Mouse (Mus musculus) midbrain, embryonic 10.5 days (tissue): ENCODE data around the gene Myof. TPM values are rescaled to one million over a fixed set of nuclear protein-coding genes. Genes with fewer than 3 reads are reported as not detected.

ENCODE experiments used
- DNase-seq: peaks from one replicate; pipeline ENCODE4 v3.0.0-alpha.2; 2017; ENCODE audit warnings: low spot score
- H3K27ac ChIP-seq: fragments of 300-500 bp; sonication (generic); replicated peaks from 2 replicates; pipeline ENCODE4 v1.5.1; 2016; ENCODE audit warnings: mild to moderate bottlenecking
- H3K27me3 ChIP-seq: fragments of 300-500 bp; sonication (generic); 2 replicates; pipeline ENCODE4 v1.6.1; 2016; ENCODE audit warnings: low read depth, mild to moderate bottlenecking; ENCODE audit not compliant: poor library complexity, severe bottlenecking
- H3K36me3 ChIP-seq: fragments of 300-500 bp; sonication (generic); 2 replicates; pipeline ENCODE4 v1.6.1; 2016; ENCODE audit warnings: mild to moderate bottlenecking, moderate library complexity
- H3K4me1 ChIP-seq: fragments of 300-500 bp; sonication (generic); 2 replicates; pipeline ENCODE4 v1.6.1; 2016
- H3K4me3 ChIP-seq: fragments of 300-500 bp; sonication (generic); 2 replicates; pipeline ENCODE4 v1.5.1; 2016; ENCODE audit warnings: mild to moderate bottlenecking, moderate library complexity
- H3K9me3 ChIP-seq: fragments of 300-500 bp; sonication (generic); replicated peaks from 2 replicates; pipeline ENCODE4 v1.6.1; 2016; ENCODE audit warnings: mild to moderate bottlenecking
- WGBS: fragments of 180-500 bp; shearing (Covaris S2); methylation state at CpG from one replicate; pipeline ENCODE4 v1.1.7; 2016; 5-methylcytosine and 5-hydroxymethylcytosine counted together
- polyA plus RNA-seq: library from polyadenylated mRNA; unstranded; fragments of >200 nt; fragmentation: Nextera tagmentation; extraction: Ambion mirVana; gene quantifications from 2 replicates; pipeline ENCODE4 v1.2.1, GENCODE M21; 2016

Gene Myof
- polyA plus RNA-seq, 1 experiment from 2014 or later, result 1.5 TPM

GRCm38 (mm10) chr19:37954772-37955171 is 88.6 kb downstream of the Myof start:
- Histone ChIP-seq H3K4me1 (peaks cover 2% of the 10 kb centered on the region), H3K9me3 (no peaks in the 10 kb centered on the region), H3K4me3 (no peak overlapping the region), H3K27me3 (no peaks in the 10 kb centered on the region), H3K27ac (no peak overlapping the region), H3K36me3 (no peaks in the 10 kb centered on the region)
- DNase-seq, result no peak
- 79% methylated on average over 5 of the region's 5 CpGs for WGBS

DNA sequence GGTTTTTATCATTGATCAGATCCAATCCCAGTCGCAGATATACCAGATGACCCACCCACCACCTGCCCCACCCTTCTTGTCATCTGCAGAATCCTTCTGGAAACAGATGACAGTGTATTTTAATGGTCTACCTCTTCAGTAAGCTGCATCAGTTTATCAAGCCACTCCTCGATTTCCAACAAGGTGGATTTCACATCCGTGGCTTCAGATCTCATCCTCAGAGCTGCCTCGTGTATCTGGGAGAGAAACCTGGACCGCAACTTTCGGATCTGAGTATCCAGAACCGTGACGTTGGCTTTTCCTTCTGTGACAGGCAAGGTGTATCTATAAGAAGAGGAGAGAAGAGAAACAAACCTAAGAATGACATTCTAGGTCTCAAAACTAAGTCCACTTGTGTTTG is 89.1 kb downstream of the Myof start:
- Histone ChIP-seq H3K4me3 (no peak overlapping the region), H3K9me3 (no peaks in the 10 kb centered on the region), H3K4me1 (peaks cover 2% of the 10 kb centered on the region), H3K27ac (no peak overlapping the region), H3K36me3 (no peaks in the 10 kb centered on the region), H3K27me3 (no peaks in the 10 kb centered on the region)
- no peak for DNase-seq
- 84% methylated on average over 8 of the region's 8 CpGs for WGBS

- Histone ChIP-seq H3K4me3 (no peak overlapping the region), H3K27ac (no peak overlapping the region), H3K36me3 (no peaks in the 10 kb centered on the region), H3K4me1 (no peaks in the 10 kb centered on the region), H3K9me3 (no peaks in the 10 kb centered on the region), H3K27me3 (no peaks in the 10 kb centered on the region)
- no peak for DNase-seq
- WGBS, result 33% methylated on average over 4 of the region's 4 CpGs
Measured at GRCm38 (mm10) chr19:37946696-37947095, 96.7 kb downstream of the Myof start.

- H3K9me3 ChIP-seq, result no peaks in the 10 kb centered on the region
- H3K36me3 ChIP-seq, result no peaks in the 10 kb centered on the region
- H3K27ac ChIP-seq, result no peak overlapping the region
- no peaks in the 10 kb centered on the region for H3K27me3 ChIP-seq
- WGBS, result 88% methylated on average over 8 of the region's 8 CpGs
- no peaks in the 10 kb centered on the region for H3K4me1 ChIP-seq
- DNase-seq, result no peak
- no peak overlapping the region for H3K4me3 ChIP-seq
Measured at GRCm38 (mm10) chr19:37946053-37946452, 97.3 kb downstream of the Myof start.

GRCm38 (mm10) chr19:37939203-37939602 is 104.2 kb downstream of the Myof start:
- no peaks in the 10 kb centered on the region for H3K9me3 ChIP-seq
- H3K4me3 ChIP-seq, result no peak overlapping the region
- H3K36me3 ChIP-seq, result no peaks in the 10 kb centered on the region
- 90% methylated on average over 10 of the region's 10 CpGs for WGBS
- no peaks in the 10 kb centered on the region for H3K27me3 ChIP-seq
- H3K4me1 ChIP-seq, result no peaks in the 10 kb centered on the region
- no peak overlapping the region for H3K27ac ChIP-seq
- no peak for DNase-seq

- H3K27me3 ChIP-seq, result no peaks in the 10 kb centered on the region
- H3K27ac ChIP-seq, result no peak overlapping the region
- H3K4me1 ChIP-seq, result no peaks in the 10 kb centered on the region
- H3K36me3 ChIP-seq, result no peaks in the 10 kb centered on the region
- DNase-seq, result no peak
- H3K4me3 ChIP-seq, result no peak overlapping the region
- H3K9me3 ChIP-seq, result no peaks in the 10 kb centered on the region
Measured at GRCm38 (mm10) chr19:37937092-37937491, 106.3 kb downstream of the Myof start.

DNA sequence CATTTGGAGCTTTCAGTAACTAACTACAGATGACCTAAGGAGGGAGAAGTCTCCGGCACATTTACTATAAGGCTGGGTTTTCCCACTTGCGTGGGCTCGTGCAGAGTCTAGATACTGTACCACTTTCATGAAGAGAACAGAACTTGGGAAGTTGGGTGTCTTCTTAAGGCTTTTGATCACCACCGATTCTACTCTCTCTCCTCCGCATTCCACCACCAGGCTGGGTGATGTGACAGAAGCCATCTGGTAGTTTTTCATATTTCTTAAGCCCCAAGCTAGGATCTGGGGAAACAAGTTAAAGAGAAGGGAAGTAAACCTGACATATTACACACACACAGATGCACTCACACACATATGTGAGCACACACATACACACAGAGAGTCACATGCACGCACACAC is 108.7 kb downstream of the Myof start:
- 93% methylated on average over 6 of the region's 6 CpGs for WGBS
- H3K27ac ChIP-seq, result no peak overlapping the region
- H3K4me1 ChIP-seq, result no peaks in the 10 kb centered on the region
- H3K4me3 ChIP-seq, result no peak overlapping the region
- H3K36me3 ChIP-seq, result no peaks in the 10 kb centered on the region
- no peaks in the 10 kb centered on the region for H3K9me3 ChIP-seq
- no peaks in the 10 kb centered on the region for H3K27me3 ChIP-seq
- no peak for DNase-seq

DNA sequence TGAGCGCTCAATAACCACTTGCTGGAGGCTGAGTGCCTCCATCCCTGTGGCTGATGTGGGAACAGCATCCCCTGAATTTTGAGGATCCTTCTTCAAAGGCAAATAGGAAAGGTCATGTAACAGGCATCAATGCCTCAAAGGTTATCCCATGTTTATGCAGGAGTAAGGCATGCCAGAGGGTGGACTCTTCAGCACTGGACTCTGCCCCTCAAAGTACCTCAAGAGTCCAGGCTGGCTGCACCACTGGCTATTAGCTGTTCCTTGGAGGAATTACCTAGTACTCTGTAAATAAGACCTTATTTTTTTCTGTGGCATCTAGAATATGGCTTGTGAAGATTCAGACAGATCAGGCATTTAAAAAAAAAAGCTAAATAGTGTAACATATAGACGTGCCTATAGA is 111.2 kb downstream of the Myof start:
- WGBS, result 90% methylated on average over 2 of the region's 2 CpGs
- no peak for DNase-seq
- Histone ChIP-seq H3K27ac (no peak overlapping the region), H3K9me3 (no peaks in the 10 kb centered on the region), H3K4me1 (no peaks in the 10 kb centered on the region), H3K27me3 (no peaks in the 10 kb centered on the region), H3K4me3 (no peak overlapping the region), H3K36me3 (no peaks in the 10 kb centered on the region)

DNA sequence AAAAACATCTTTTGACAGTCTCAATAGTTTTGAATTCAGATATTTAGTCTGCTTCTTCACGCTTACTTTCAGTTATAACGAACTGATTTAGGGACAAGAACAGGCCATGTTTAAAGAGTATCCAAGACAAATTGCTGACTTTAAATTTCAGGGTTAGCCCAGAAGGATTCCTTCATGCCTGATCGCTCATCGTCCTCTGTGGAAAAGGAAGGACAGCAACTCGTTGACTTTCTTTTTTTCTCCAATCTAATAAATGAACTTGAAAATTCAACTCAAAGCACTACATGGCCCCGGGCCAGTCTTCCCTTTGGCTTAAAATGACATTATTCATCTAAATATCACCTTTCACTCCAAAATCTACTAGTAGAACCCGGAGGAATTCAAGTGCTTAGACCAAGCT is 115.5 kb downstream of the Myof start:
- Histone ChIP-seq H3K27ac (no peak overlapping the region), H3K4me3 (no peak overlapping the region), H3K27me3 (no peaks in the 10 kb centered on the region), H3K4me1 (no peaks in the 10 kb centered on the region), H3K36me3 (no peaks in the 10 kb centered on the region), H3K9me3 (no peaks in the 10 kb centered on the region)
- 89% methylated on average over 7 of the region's 7 CpGs for WGBS
- no peak for DNase-seq

GRCm38 (mm10) chr19:37925323-37925722 is 118.1 kb downstream of the Myof start:
- 91% methylated on average over 3 of the region's 3 CpGs for WGBS
- H3K36me3 ChIP-seq, result no peaks in the 10 kb centered on the region
- no peak for DNase-seq

DNA sequence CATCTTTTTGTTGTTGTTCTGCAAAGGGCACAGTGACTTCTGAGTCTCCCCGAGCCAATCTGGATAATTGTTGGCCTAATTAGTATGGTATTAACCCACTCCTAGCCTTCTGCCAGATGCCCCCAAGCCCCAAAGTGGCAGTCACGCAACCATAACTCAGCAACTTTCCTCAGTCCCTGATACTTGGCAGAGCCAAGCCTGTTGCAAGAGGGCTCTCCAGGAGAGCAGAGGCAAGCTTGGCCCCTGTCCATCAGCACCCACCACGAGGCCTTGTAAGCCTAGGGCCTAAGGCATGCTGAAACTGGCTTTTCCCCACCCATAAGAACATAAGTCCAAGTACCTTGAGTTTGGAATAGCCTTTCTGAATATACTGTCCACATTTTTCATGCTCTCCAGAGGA is 119.1 kb downstream of the Myof start:
- DNase-seq, result no peak
- Histone ChIP-seq H3K27ac (no peak overlapping the region), H3K36me3 (no peaks in the 10 kb centered on the region), H3K4me1 (peaks cover 6% of the 10 kb centered on the region; the same call in 1 of the 2 replicates), H3K4me3 (no peak overlapping the region), H3K9me3 (no peaks in the 10 kb centered on the region), H3K27me3 (no peaks in the 10 kb centered on the region; the same call in 1 of the 2 replicates)
- 71% methylated on average over 3 of the region's 3 CpGs for WGBS

More at GRCm38 (mm10) chr19:37925323-37925722, 118.1 kb downstream of the Myof start:
- peaks cover 6% of the 10 kb centered on the region; the same call in 1 of the 2 replicates for H3K4me1 ChIP-seq
- no peaks in the 10 kb centered on the region for H3K9me3 ChIP-seq
- H3K4me3 ChIP-seq, result no peak overlapping the region
- H3K27ac ChIP-seq, result no peak overlapping the region
- H3K27me3 ChIP-seq, result no peaks in the 10 kb centered on the region; the same call in 1 of the 2 replicates

- peaks cover 6% of the 10 kb centered on the region; the same call in 1 of the 2 replicates for H3K4me1 ChIP-seq
- no peaks in the 10 kb centered on the region for H3K9me3 ChIP-seq
- DNase-seq, result no peak
- no peak overlapping the region for H3K27ac ChIP-seq
- WGBS, result 56% methylated on average over 5 of the region's 5 CpGs
- no peaks in the 10 kb centered on the region for H3K36me3 ChIP-seq
- H3K4me3 ChIP-seq, result no peak overlapping the region
- H3K27me3 ChIP-seq, result no peaks in the 10 kb centered on the region; the same call in none of the 2 replicates
Measured at GRCm38 (mm10) chr19:37921098-37921497, 122.3 kb downstream of the Myof start.

GRCm38 (mm10) chr19:37918515-37918932 is 124.9 kb downstream of the Myof start:
- Histone ChIP-seq H3K27ac (no peak overlapping the region), H3K36me3 (no peaks in the 10 kb centered on the region), H3K9me3 (no peaks in the 10 kb centered on the region), H3K27me3 (no peaks in the 10 kb centered on the region; the same call in none of the 2 replicates), H3K4me1 (peaks cover 6% of the 10 kb centered on the region; the same call in 1 of the 2 replicates), H3K4me3 (no peak overlapping the region)
- 59% methylated on average over 12 of the region's 12 CpGs for WGBS
- no peak for DNase-seq

- no peaks in the 10 kb centered on the region; the same call in 1 of the 2 replicates for H3K27me3 ChIP-seq
Measured at GRCm38 (mm10) chr19:37914261-37914660, 129.1 kb downstream of the Myof start.

More at GRCm38 (mm10) chr19:37914261-37914660, 129.1 kb downstream of the Myof start:
- DNase-seq, result no peak
- peaks cover 5% of the 10 kb centered on the region; the same call in 1 of the 2 replicates for H3K4me1 ChIP-seq
- WGBS, result 83% methylated on average over 4 of the region's 4 CpGs
- H3K27ac ChIP-seq, result no peak overlapping the region
- H3K36me3 ChIP-seq, result no peaks in the 10 kb centered on the region
- no peaks in the 10 kb centered on the region for H3K9me3 ChIP-seq
- no peak overlapping the region for H3K4me3 ChIP-seq
